ENCODE assay signal across 8 mouse cellular contexts in the genomic region with DNA sequence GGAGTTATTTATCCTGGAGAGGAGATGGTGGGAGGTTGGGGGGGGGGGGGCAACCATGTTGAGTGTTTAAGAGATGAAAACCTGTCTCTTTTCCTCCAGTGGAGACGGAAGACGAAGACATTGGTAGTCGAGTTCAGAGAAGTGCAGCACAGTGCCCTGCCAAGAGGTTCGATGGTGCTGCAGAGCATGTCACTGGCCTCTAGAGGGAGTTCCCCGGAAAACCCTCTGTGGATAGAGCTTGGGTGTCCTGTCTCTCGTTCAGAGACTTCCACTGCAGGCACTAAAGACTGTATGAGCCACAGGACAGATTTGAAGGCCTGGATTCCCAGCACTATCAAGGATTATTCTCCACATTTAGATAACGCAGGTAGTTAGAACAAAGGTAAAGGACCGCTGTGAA.
A peak's percentile ranks its signal among the peaks of the same experiment; 100 is the strongest.
DNase-seq lines count a peak whose midpoint lies in the region; ATAC-seq and TF ChIP-seq lines count a peak whose summit lies in the region.

No protein-coding gene starts in this region.

- TF ChIP-seq CTCF in hindbrain, postnatal 0 days (IDR thresholded peaks at IDR 0.05; ENCODE audit: low read depth), result peak; percentile 70

- H3K27me3 ChIP-seq in hindbrain, postnatal 0 days (ENCODE audit: insufficient read depth, low read length), result no peaks in the 10 kb centered on the region
- no peaks in the 10 kb centered on the region for H3K27me3 ChIP-seq in limb, embryonic 13.5 days
- H3K27me3 ChIP-seq in neural tube, embryonic 11.5 days (ENCODE audit: control insufficient read depth, insufficient read depth, low read length), result no peaks in the 10 kb centered on the region

- no peaks in the 10 kb centered on the region for H3K9me3 ChIP-seq in hindbrain, postnatal 0 days (ENCODE audit: low read length)
- 0 out of 2 replicates have a peak, but pooled peaks cover 4% of the 10 kb centered on the region for H3K9me3 ChIP-seq in limb, embryonic 13.5 days
- no peaks in the 10 kb centered on the region for H3K9me3 ChIP-seq in neural tube, embryonic 11.5 days (ENCODE audit: control insufficient read depth, low read length)

- no peaks in the 10 kb centered on the region for H3K36me3 ChIP-seq in hindbrain, postnatal 0 days (ENCODE audit: insufficient read depth, low read length)
- H3K36me3 ChIP-seq in limb, embryonic 13.5 days, result no peaks in the 10 kb centered on the region
- H3K36me3 ChIP-seq in neural tube, embryonic 11.5 days (ENCODE audit: control insufficient read depth, insufficient read depth, low read length), result no peaks in the 10 kb centered on the region

- no peaks in the 10 kb centered on the region for H3K4me1 ChIP-seq in hindbrain, postnatal 0 days (ENCODE audit: insufficient read depth, low read length)
- peaks cover 15% of the 10 kb centered on the region for H3K4me1 ChIP-seq in limb, embryonic 13.5 days
- 0 out of 2 replicates have a peak, but pooled peaks cover 3% of the 10 kb centered on the region for H3K4me1 ChIP-seq in neural tube, embryonic 11.5 days (ENCODE audit: control insufficient read depth, insufficient read depth, low read length)

- peak; percentile 81 for ATAC-seq in hindbrain, postnatal 0 days
- 0 out of 2 replicates have a peak, but pooled peaks have one; percentile 44 for ATAC-seq in limb, embryonic 13.5 days (ENCODE audit: low FRiP score, low read depth)
- ATAC-seq in neural tube, embryonic 11.5 days (ENCODE audit: insufficient read depth, low FRiP score, low TSS enrichment), result no peak

- 29% methylated on average over 8 of the region's 8 CpGs for WGBS in hindbrain, postnatal 0 days
- 23% methylated on average over 8 of the region's 8 CpGs for WGBS in limb, embryonic 13.5 days
- WGBS in neural tube, embryonic 11.5 days, result 32% methylated on average over 8 of the region's 8 CpGs

- no peak overlapping the region for H3K9ac ChIP-seq in hindbrain, postnatal 0 days (replicated peaks; ENCODE audit: low read length)
- H3K9ac ChIP-seq in limb, embryonic 13.5 days, result no peak overlapping the region
- no peak overlapping the region for H3K9ac ChIP-seq in neural tube, embryonic 11.5 days (ENCODE audit: low read length)

- DNase-seq in thymus, postnatal 14 days, result peak; percentile 37
- no peak for DNase-seq in thymus, postnatal 0 days (ENCODE audit: low spot score)
- peak; percentile 69 to 73 for DNase-seq in cerebellum, postnatal 10 days
- peak; percentile 46 for DNase-seq in gastrocnemius, postnatal 10 days
- DNase-seq in hindbrain, postnatal 0 days (ENCODE audit: low spot score), result peak; percentile 65
- peak; percentile 50 for DNase-seq in neural tube, embryonic 11.5 days (ENCODE audit: low spot score)
- no peak for DNase-seq in spleen, postnatal 10 days (ENCODE audit: low spot score in 2 of 2)

- no peak overlapping the region for H3K4me3 ChIP-seq in hindbrain, postnatal 0 days (ENCODE audit: low read length)
- H3K4me3 ChIP-seq in limb, embryonic 13.5 days, result no peak overlapping the region
- H3K4me3 ChIP-seq in neural tube, embryonic 11.5 days (ENCODE audit: low read depth, low read length), result no peak overlapping the region

- peak overlapping the region; percentile 19; the same call in 1 of the 2 replicates for H3K4me2 ChIP-seq in hindbrain, postnatal 0 days (ENCODE audit: low read depth, low read length)
- H3K4me2 ChIP-seq in limb, embryonic 13.5 days (replicated peaks), result peak overlapping the region; percentile 23; the same call in 1 of the 2 replicates
- H3K4me2 ChIP-seq in neural tube, embryonic 11.5 days (ENCODE audit: low read depth), result no peak overlapping the region

- no peak overlapping the region for H3K27ac ChIP-seq in hindbrain, postnatal 0 days
- H3K27ac ChIP-seq in limb, embryonic 13.5 days, result no peak overlapping the region
- no peak overlapping the region for H3K27ac ChIP-seq in neural tube, embryonic 11.5 days (ENCODE audit: low read depth, low read length)

Comparison
In these comparisons a context has a peak if more than half of its experiments do, and no peak if none do; other contexts are left out.
1. DNase-seq: peak in thymus, postnatal 14 days (single experiment), cerebellum, postnatal 10 days (2 of 2), gastrocnemius, postnatal 10 days (single experiment), hindbrain, postnatal 0 days (single experiment) and neural tube, embryonic 11.5 days (single experiment); none in thymus, postnatal 0 days (single experiment) and spleen, postnatal 10 days (0 of 2).